Mouse (Mus musculus) thymus, adult 2 months (tissue): Measurements from ENCODE around the gene Ncapd3. TPM values are rescaled to one million over a fixed set of nuclear protein-coding genes. Genes with fewer than 3 reads are reported as not detected.

Experiments used
- DNase-seq: peaks from one replicate; pipeline ENCODE4 v3.0.0; 2021
- H3K27ac ChIP-seq: fragments of 200-500 bp; 2 replicates; pipeline ENCODE4 v1.5.1; 2012; ENCODE audit warnings: low read length, control low read depth; ENCODE audit not compliant: control insufficient read depth, insufficient read depth
- H3K27me3 ChIP-seq: fragments of 200-500 bp; 2 replicates; pipeline ENCODE4 v1.6.1; 2012; ENCODE audit warnings: mild to moderate bottlenecking, low read length, moderate library complexity, mixed read lengths; ENCODE audit not compliant: control insufficient read depth, insufficient read depth
- H3K36me3 ChIP-seq: fragments of 200-500 bp; 2 replicates; pipeline ENCODE4 v1.6.1; 2012; ENCODE audit warnings: mild to moderate bottlenecking, low read length, moderate library complexity; ENCODE audit not compliant: control insufficient read depth, insufficient read depth
- H3K4me1 ChIP-seq: fragments of 200-500 bp; replicated peaks from 2 replicates; pipeline ENCODE4 v1.6.1; 2012; ENCODE audit warnings: low read length; ENCODE audit not compliant: control insufficient read depth, insufficient read depth
- H3K4me3 ChIP-seq: fragments of 200-500 bp; 2 replicates; pipeline ENCODE4 v1.5.1; 2012; ENCODE audit warnings: mild to moderate bottlenecking, low read length, control low read depth, moderate library complexity; ENCODE audit not compliant: control insufficient read depth, insufficient read depth
- CTCF ChIP-seq: fragments of 200-500 bp; IDR thresholded peaks from 2 replicates; pipeline ENCODE4 v1.5.1; 2012; ENCODE audit warnings: mild to moderate bottlenecking, control low read depth, low read length, moderate library complexity, borderline replicate concordance; ENCODE audit not compliant: control insufficient read depth, poor library complexity, insufficient read depth; ENCODE audit errors: extremely low read depth
- POLR2A ChIP-seq: fragments of 200-500 bp; IDR thresholded peaks from 2 replicates; pipeline ENCODE4 v1.6.1; 2012; ENCODE audit warnings: mild to moderate bottlenecking, low read length, control low read depth, moderate library complexity; ENCODE audit not compliant: control insufficient read depth, poor library complexity, insufficient read depth; ENCODE audit errors: extremely low read depth
- WGBS: fragments of 180-500 bp; shearing (Covaris S2); methylation state at CpG from one replicate; pipeline ENCODE4 v1.1.7; 2018; 5-methylcytosine and 5-hydroxymethylcytosine counted together
- polyA plus RNA-seq: library from polyadenylated mRNA; depleted of rRNA; stranded (reverse); fragments of >200 nt; gene quantifications from 2 replicates; pipeline ENCODE4 v1.2.3, GENCODE M21; 2012

Gene Ncapd3
- polyA plus RNA-seq, 1 experiment, result 75.5 TPM

DNA sequence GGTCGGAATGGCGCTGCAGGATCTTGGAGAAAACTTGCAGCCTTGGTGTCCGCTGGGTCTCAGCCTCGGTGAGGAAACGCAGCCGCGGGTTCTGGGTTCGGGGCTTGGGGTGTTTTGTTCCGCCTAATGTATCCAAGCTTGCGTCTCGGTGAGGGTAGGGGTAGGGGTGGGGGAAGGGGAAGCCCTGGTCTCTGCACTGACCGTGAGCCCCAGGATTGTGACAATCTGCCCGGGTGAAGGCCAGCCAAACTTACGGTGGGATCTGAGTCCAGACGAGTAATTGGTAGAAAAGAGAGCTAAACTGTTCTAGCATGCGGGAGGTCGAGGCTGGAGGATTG is 757 bp downstream of the Ncapd3 start:
- Histone ChIP-seq H3K4me3 (peak overlapping the region; percentile 64), H3K27ac (no peak overlapping the region), H3K27me3 (no peaks in the 10 kb centered on the region), H3K36me3 (no peaks in the 10 kb centered on the region), H3K4me1 (peaks cover 7% of the 10 kb centered on the region)
- no peak for DNase-seq
- WGBS, result under 1% methylated on average over 17 of the region's 17 CpGs
- TF ChIP-seq POLR2A (no peak), CTCF (no peak)

DNA sequence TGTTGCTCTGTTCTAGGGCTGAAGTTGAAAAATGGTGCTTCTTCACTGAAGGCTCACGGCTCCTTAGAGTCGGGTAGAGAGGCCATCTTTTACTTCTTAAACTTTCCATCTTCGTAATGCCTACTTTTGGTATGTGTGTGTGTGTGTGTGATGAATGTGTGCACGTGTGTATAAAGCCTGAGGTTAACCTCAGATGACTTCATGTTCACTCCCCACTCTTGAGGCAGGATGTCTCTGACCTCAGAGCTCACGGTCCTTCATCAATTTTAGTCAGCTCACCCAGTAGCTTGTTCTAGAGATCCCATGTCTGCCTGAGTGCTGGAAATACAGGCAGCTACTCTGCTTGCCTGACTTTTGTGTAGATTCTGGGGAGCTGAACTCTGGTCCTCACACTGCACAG is 13.9 kb downstream of the Ncapd3 start:
- DNase-seq, result no peak
- Histone ChIP-seq H3K27me3 (no peaks in the 10 kb centered on the region), H3K4me1 (no peaks in the 10 kb centered on the region), H3K4me3 (no peak overlapping the region), H3K36me3 (peaks cover 83% of the 10 kb centered on the region), H3K27ac (no peak overlapping the region)
- TF ChIP-seq POLR2A, result no peak
- TF ChIP-seq CTCF, result no peak
- 52% methylated on average over 5 of the region's 5 CpGs for WGBS

DNA sequence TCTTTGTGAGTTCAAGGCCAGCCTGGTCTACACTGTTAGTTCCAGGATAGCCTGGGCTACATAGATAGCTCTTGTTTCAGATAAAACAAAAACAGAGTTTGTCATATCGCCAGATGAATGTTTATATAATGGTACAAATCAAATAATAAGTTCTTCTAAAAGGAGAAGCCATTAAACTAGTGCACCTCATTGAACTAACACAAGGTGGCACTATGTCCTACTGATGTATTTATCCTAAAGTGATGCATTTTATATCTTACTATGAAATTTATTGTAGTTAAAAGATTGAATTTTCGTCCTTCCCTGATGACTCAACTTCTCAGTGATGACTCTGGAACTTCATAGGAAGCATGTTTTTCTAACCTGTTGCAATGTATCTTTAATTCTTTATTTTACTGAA is 19.5 kb downstream of the Ncapd3 start:
- TF ChIP-seq POLR2A (no peak), CTCF (no peak)
- no peak for DNase-seq
- no peaks in the 10 kb centered on the region for H3K27me3 ChIP-seq
- 94% methylated on average over 2 of the region's 2 CpGs for WGBS
- no peaks in the 10 kb centered on the region for H3K4me1 ChIP-seq
- H3K27ac ChIP-seq, result no peak overlapping the region
- H3K36me3 ChIP-seq, result peaks cover 82% of the 10 kb centered on the region
- no peak overlapping the region for H3K4me3 ChIP-seq

DNA sequence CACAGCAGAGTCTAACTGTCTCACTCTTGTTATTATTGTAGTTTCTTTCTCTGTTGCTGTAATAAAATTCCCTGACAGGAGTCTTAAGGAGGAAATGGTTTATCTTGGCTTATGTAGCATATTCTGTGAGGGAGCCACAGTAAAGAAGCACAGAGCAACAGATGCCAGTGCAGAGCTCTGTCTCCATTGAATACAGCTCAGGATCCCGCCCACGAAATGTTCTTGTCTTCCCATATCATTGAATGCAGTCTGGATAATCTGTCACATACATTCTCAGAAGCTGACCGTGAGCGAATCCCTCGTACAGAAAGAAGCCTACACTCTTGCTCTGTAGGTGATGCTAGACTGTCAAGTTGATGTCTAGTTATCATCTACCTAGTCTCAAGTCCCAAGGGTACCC is 28.4 kb downstream of the Ncapd3 start:
- WGBS, result 98% methylated on average over 5 of the region's 5 CpGs
- H3K4me3 ChIP-seq, result no peak overlapping the region
- H3K36me3 ChIP-seq, result peaks cover 88% of the 10 kb centered on the region
- no peaks in the 10 kb centered on the region for H3K4me1 ChIP-seq
- TF ChIP-seq POLR2A (no peak), CTCF (no peak)
- no peaks in the 10 kb centered on the region for H3K27me3 ChIP-seq
- no peak overlapping the region for H3K27ac ChIP-seq
- no peak for DNase-seq

DNA sequence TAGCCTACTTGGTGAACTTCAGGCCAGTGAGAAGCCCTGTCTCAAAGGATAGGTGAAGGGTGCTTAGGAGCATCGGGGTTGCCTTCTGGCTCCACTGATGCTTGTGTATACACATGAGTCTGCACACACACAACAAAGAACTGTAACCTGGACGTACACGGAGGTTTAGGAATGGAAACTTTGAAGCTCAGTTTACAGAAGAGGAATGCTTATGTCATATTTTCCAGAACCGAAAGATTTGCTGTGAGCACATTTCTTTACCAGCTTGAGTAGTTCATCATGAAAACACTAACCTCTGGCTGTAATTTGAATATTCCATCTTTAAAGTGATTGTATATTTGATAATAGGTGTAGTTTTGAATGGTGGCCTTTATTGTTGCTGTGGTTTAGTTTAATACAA is 40.9 kb downstream of the Ncapd3 start:
- TF ChIP-seq CTCF (no peak), POLR2A (no peak)
- Histone ChIP-seq H3K4me3 (no peak overlapping the region), H3K27ac (no peak overlapping the region), H3K36me3 (peaks cover 84% of the 10 kb centered on the region), H3K4me1 (no peaks in the 10 kb centered on the region), H3K27me3 (no peaks in the 10 kb centered on the region)
- WGBS, result 96% methylated on average over 4 of the region's 4 CpGs
- DNase-seq, result no peak

GRCm38 (mm10) chr9:27074677-27075076 is 44.7 kb downstream of the Ncapd3 start:
- Histone ChIP-seq H3K27me3 (no peaks in the 10 kb centered on the region), H3K27ac (no peak overlapping the region), H3K4me3 (no peak overlapping the region), H3K4me1 (no peaks in the 10 kb centered on the region), H3K36me3 (peaks cover 61% of the 10 kb centered on the region)
- no peak for DNase-seq
- WGBS, result 92% methylated on average over 1 of the region's 1 CpGs
- TF ChIP-seq CTCF (no peak), POLR2A (no peak)

DNA sequence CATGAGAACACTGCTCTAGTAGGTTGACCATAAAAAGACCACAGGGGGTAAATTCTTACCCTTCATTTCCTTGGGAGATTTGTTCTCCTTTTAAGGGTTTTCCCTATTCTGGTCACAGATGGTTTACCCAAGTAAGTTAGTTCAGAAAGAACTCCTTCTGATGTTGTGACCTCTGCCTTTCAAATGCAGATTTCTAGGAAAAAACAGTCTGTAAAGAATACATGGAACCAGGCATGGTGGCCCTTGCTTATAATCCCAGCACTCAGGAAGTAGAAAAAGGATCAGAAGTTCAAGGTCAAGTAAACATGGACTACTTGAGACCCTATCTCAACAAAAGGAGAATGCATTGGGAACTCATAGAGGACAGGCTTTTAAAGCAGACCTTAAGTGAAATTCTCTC is 45.8 kb downstream of the Ncapd3 start:
- H3K4me1 ChIP-seq, result no peaks in the 10 kb centered on the region
- H3K4me3 ChIP-seq, result no peak overlapping the region
- H3K27me3 ChIP-seq, result no peaks in the 10 kb centered on the region
- TF ChIP-seq POLR2A (no peak), CTCF (no peak)
- H3K36me3 ChIP-seq, result peaks cover 55% of the 10 kb centered on the region
- no peak overlapping the region for H3K27ac ChIP-seq
- DNase-seq, result no peak
